Mouse (Mus musculus): Measurements from ENCODE around the gene Itih4.

DNA sequence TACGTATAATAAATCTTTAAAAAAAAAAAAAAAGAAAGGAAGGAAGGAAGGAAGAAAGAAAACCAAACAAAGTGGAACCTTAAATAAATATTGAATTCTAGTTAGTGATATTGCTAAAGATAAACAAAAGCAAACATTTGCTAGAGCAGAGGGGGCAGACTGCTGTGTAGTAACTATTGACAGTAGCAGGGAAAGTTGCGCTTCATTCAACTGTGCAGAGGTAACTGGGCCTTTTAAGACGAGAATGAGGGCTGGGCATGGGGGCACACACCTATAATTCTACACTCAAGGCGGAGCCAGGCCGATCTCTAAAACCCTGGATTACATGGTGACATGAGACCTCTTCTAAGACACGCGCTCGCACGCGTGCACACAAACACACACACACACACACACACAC, 63.7 kb downstream of the Itih4 start:
- TF ChIP-seq CTCF (IDR thresholded peaks at IDR 0.05; ENCODE audit: control insufficient read depth, insufficient read depth, insufficient replicate concordance, low read depth, low read length) (no peak), POLR2A (IDR thresholded peaks at IDR 0.05; ENCODE audit: control insufficient read depth, low read depth, low read length) (no peak)
